Mouse (Mus musculus) induced T-regulatory cell, adult 2 months (primary cell): ENCODE measurements around the gene Rap1a.

Experiments
- DNase-seq: peaks from one replicate; pipeline ENCODE4 v3.0.0-alpha.2; 2012; ENCODE audit warnings: low read depth

Rap1a gene

GRCm38 (mm10) chr3:105806519-105807249 is 5.5 kb upstream of the Rap1a start:
- peak; percentile 65 for DNase-seq

GRCm38 (mm10) chr3:105803600-105803999 is 2.5 kb upstream of the Rap1a start:
- peak; percentile 83 for DNase-seq

- DNase-seq = no peak
Measured at GRCm38 (mm10) chr3:105800675-105801190, 403 bp downstream of the Rap1a start.

DNA sequence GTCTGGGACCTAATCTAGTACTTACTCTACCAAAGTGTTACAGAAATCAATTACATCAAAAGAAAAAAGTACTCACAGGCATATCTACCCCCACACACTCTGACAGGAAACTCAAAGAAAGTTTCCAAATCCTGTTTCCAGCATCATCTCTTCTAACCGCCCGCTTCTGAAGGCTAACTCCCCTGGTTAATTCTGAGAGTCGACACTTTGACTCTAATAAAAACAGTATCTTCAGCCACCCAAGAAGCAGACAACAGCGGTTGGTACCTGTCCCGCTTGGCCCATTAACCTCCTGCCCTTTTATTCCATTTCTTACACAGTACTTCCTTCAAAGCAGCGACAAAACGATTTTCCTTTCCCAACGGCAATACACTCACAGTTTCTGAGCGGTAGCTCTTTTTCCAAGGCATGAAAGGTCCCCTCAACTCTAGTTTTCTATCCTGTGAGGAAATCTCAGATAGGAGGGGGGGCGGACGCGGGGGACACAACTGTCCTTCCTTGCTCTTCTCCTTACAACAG is 921 bp downstream of the Rap1a start:
- peak; percentile 84 for DNase-seq

- peak; percentile 55 for DNase-seq
Measured at GRCm38 (mm10) chr3:105799375-105799774, 1.8 kb downstream of the Rap1a start.

GRCm38 (mm10) chr3:105798770-105799169 is 2.4 kb downstream of the Rap1a start:
- peak; percentile 56 for DNase-seq

GRCm38 (mm10) chr3:105797427-105797826 is 3.7 kb downstream of the Rap1a start:
- DNase-seq = no peak

- DNase-seq = no peak
Measured at GRCm38 (mm10) chr3:105796761-105797160, 4.4 kb downstream of the Rap1a start.

DNA sequence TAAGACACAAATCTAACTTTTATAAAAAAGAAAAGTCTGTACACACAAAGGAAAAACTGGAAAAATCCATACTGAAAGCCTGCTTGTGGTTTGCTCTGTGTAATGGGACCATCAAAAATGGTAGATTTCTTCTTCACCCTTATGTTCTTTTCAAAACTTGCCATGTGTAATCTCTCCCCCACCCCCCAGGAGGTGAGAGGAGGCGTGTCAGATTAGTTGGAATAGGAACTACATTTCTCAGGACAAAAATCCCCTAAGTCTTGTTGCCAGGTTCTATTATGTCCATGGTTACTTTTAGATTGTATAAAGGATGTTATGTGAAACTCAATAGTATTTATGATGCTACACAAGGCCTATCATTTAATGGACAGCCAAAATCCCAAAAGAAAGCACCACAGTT is 6.8 kb downstream of the Rap1a start:
- DNase-seq = no peak

- DNase-seq = peak; percentile 53
Measured at GRCm38 (mm10) chr3:105792309-105792708, 8.8 kb downstream of the Rap1a start.

DNA sequence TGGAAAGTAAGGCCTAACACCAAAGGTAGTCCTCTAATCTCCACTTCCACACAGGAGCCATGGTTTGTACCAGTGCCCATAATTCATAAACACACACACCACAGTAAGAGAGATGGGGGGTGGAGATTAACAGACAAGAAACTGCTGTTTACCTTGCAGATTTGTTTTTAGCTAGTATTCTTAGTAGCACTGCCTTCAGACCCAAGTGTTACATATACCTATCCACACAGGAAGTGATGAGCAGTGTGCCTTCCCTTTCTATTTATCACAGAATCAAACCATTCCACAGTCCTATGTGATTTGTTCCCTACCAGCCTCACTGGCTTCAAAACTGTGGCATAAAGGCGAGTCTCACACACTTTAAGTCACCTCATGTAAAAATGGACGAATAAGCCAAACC is 10.0 kb downstream of the Rap1a start:
- peak; percentile 70 for DNase-seq

DNA sequence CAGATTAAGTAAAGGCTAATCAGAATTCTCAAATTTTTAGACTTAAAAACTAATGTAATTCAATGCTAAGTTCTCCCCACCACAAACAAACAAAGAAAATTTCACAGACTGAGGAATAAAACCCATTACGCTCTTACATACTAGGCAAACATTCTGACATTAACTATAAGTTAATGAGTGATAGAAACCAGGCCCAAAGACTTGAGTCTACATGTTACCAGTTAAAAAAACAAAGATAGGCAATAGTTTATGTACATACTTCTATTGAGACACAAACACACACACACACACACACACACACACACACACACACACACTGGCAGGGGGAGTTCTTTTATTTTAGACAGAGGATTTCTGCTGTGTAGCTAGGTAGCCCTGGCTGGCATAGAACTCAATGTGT is 10.8 kb downstream of the Rap1a start:
- no peak for DNase-seq

DNA sequence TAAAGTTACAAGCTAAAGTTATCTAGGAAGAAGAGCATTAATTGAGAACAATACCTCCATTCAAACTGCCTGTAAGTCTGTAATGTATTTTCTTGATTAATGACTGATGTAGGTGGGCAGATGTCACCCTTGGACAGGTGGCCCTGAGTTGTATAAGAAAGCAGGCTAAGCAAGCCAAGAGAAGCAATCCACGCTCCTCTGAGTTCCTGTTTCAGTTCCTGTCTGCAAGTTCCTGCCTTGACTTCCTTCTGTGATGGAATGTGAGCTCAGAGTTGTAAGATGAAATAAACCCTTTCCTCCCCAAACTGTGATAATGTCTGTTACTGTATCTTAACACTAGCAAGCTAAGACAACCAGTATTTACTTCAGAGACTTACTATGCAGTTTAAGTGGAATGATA is 11.4 kb downstream of the Rap1a start:
- no peak for DNase-seq

GRCm38 (mm10) chr3:105787328-105787727 is 13.8 kb downstream of the Rap1a start:
- no peak for DNase-seq

DNA sequence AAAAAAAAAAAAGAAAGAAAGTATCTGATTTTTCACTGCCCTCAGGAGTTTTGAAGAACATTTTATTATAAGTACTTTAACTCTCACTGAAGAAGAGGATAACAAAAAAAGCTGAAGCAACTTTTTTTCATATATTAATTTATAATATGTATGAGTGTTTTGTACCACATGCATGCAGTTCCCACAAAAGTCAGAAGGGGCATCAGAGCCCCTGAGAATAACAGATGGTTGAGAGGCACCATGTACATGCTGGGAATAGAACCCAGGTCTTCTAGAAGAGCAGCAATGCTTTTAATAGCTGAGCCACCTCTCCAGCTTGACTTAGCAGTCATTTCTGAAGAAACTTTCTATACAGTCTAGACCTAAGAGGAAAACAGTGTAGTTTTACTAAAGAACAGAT is 15.3 kb downstream of the Rap1a start:
- peak; percentile 60 for DNase-seq

GRCm38 (mm10) chr3:105783809-105784208 is 17.3 kb downstream of the Rap1a start:
- no peak for DNase-seq

DNA sequence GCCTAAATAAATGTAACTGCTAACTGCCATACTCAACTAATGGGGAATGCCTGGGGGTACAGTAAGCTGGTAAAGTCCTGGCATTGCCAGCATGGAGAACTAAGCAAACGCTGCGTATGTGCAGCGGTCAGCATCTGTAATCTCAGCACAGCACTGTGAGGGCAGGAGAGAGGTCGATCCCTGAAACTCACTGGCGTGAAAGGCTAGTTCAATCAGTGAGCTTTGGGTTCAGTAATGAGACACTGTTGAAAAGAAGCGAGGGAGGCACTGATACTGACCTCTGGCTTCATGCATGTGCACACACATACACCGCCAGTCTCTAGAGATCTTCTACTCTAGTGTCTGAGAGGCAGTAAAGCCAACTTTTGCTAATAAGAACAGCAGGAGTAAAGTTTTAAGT is 18.7 kb downstream of the Rap1a start:
- DNase-seq = no peak

GRCm38 (mm10) chr3:105777997-105778396 is 23.1 kb downstream of the Rap1a start:
- DNase-seq = peak; percentile 55

DNA sequence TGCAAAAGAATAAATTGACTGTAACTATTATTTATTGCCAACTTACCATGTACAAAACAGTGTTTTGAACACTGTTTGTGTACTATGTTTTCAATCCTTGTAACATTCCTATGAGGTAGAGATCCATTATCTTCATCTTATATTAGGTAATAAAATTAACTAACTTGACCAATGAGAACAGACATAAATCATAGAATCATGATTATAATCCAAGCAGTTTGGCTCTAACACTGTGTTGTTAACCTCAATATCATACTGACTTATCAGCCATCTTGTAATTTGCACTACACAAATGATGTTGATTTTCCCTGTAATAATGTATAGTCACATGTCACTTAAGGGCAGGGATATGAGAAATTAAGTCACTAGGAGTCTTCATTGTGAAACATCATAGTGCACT is 26.6 kb downstream of the Rap1a start:
- no peak for DNase-seq

DNA sequence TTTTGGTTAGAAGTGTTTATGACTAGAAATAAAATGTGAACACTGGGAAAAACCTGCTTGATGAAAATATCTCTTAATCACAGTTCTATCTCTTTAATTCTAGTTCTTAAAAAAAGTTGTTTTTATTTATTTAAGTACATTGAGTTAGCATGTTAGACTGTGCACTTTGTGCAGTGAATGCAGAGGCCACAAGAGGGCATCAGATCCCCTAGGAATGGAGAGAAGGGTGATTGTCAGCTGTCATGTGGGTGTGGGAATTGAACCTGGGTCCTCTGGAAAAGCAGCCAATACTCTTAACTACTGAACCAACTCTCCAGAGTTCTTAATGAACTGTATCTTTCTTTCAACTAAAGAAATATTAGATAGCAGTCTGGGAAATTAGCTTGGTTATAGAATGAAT is 29.6 kb downstream of the Rap1a start:
- peak; percentile 77 for DNase-seq

GRCm38 (mm10) chr3:105770836-105771235 is 30.3 kb downstream of the Rap1a start:
- DNase-seq = peak; percentile 43

DNA sequence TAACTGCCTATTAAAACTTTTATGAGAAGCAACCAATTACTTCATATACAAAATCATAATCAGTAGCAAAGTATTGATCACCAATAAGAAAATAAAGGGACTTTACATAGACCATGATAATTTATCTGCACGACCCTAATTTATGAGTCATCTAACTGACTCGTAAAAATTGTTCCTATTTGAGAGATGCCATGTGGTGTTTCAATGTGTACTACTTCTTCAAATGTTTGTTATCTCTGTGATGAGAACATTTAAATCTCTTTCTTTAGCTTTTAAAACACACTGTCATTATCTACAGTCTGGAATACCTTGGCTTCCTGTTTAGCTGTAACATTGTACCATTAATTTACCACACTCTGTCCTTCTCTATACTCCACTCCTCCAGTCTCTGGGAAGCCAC is 31.8 kb downstream of the Rap1a start:
- peak; percentile 44 for DNase-seq

DNA sequence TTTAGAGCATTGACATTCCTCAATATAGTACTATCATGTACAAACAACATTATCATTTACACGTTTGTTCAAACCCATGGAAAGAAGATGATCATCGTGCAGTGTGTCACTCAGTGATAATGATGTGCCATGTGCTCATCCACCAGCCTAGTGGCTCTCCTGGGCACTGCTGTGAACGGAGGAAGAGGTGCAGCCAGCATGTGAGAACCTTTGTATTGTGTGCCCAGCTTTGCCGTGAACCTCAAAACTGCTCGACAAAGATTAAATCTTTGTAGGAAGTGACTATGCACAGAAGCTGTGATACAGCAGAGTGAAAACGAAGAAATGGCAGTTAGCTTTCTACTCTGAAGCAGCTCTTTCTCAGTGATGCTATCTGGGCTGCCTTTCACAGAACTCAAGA is 32.6 kb downstream of the Rap1a start:
- peak; percentile 82 for DNase-seq
